Mouse (Mus musculus) erythroblast, embryonic 14.5 days (primary cell): Measurements from ENCODE around the gene Gm17571.

Experiments
- GATA1 ChIP-seq: IDR thresholded peaks from 2 replicates; pipeline ENCODE4 v1.6.1; 2012; ENCODE audit warnings: low read length, inconsistent platforms, mixed read lengths
- TAL1 ChIP-seq: IDR thresholded peaks from 3 replicates; pipeline ENCODE4 v1.6.1; 2012; ENCODE audit warnings: low read length, inconsistent platforms, mixed read lengths

DNA sequence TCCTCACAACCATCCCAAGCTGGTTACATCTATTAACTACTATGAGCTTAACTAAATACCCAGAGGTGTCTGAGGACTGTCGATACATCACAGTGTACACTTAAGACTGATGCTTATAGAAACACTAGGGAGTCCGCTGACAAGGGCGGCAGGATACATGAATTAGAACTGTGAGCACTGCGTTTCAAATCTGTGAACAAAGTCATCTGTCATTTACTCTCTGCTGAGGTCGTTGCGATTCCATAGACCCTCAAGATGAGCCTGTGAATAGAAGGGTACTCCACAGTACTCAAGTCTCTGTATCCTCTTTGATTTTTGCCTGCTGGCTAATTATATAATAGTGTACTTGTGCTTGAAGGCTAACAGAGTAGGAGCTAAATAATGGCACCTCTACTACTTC, 5.6 kb downstream of the Gm17571 start:
- TF ChIP-seq TAL1, result no peak
- TF ChIP-seq GATA1, result no peak
